Mouse (Mus musculus) adrenal gland, adult 2 months (tissue): ENCODE results near the gene Olfr310. TPM values are rescaled to one million over a fixed set of nuclear protein-coding genes. Genes with fewer than 3 reads are reported as not detected.

Source experiments
- DNase-seq: peaks from one replicate; pipeline ENCODE4 v3.0.0; 2021
- long read RNA-seq: library from polyadenylated mRNA; stranded (forward); transcript quantifications from one replicate; pipeline ENCODE4 v2.0.0, GENCODE M21; 2021
- microRNA-seq, 2 experiments: library from miRNA; unstranded; fragments of <30 nt; microRNA quantifications; one replicate each; pipeline ENCODE4 v1.2.0; 2021
- polyA plus RNA-seq: library from polyadenylated mRNA; depleted of rRNA; stranded (reverse); fragments of >200 nt; gene quantifications from 2 replicates; pipeline ENCODE4 v1.2.3, GENCODE M21; 2012; rRNA removed
- total RNA-seq, 2 experiments: library from RNA; stranded (reverse); gene quantifications; 2 replicates each; pipeline ENCODE4 v1.2.3; 2021

Olfr310 gene
- not detected for total RNA-seq
- polyA plus RNA-seq = not detected in 2 replicates
- long read RNA-seq = 0 reads

DNA sequence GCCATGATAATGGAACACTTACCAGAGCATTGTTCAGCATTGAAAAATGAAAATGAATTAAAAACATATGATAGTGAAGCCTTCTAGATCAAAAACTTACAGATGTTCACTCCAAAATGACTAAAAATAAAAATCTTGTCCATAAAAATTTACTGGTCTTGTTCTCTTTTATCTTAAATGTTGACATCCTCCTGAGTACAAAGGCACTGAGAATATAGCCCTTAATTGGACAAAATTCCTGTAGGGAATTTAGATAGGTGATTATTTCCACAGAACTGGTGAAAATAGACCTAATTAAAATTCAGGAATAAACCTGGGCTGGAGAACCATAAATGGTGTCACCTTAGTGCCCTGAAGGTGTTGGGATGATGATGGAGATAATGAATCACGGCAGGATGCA is at the start of gene Olfr310:
Gene Olfr310, minus strand, starts transcription at position 101 of the 400 bp plus-strand sequence.
- no peak for DNase-seq

DNA sequence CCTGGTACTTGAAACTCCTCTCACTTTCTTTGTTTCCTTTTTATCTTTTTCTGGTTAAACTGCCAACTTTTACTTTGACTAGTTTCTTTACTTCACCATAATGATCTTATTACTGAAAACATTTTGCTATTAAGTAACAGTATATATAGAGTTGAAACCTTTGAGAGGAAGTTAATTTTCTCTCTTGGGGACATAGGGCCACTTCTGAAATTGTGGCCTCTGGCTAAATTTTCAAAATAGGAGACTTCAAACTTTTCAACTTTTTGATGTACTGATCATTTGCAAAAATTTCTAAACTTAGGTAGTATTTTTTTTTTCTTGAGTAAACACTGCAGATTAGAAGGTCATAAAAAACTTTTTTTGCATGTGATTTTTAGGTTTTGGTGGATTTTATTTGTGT is 48.6 kb upstream of the Olfr310 start, which contains the start of gene Olfr308:
Gene Olfr308, minus strand, starts transcription at position 101 of the 400 bp plus-strand sequence.
- DNase-seq = no peak

DNA sequence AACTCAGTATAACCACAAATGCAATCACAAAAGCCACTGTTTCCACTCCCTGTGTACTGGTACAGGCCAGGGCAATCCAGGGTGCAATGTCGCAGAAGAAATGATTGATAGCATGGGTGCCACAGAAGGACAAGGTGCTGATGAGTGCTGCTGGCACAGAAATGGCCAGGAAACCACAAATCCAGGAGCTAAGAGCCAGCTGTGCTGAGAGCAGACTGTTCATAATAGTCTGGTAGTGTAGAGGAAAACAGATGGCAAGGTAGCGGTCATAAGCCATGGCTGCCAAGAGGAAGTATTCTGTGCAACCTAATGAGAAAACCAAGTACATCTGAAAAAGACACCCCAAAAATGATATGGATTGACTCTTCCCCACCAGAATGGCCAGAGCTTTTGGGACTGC is 44.4 kb upstream of the Olfr310 start:
- no peak for DNase-seq

DNA sequence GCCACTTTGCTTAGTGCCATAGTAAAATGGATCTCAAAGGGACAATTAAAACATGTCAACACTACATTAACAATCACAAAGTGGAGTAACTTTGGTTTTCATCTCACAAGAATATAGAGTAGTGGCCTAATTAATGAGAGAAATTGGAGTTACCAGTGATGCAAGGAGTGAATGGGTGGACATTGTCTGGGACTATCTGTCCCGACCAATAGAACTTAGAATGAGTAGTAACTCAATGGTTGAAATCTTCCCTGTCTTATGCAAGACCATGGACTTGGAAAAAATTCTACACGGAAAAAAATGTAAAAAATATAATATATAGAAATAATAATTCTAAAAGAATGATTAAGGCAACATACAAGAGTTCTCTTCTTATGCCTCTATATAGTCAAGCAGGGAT is 36.6 kb upstream of the Olfr310 start, which contains the start of gene Olfr309:
Gene Olfr309, minus strand, starts transcription at position 101 of the 400 bp plus-strand sequence.
- DNase-seq = no peak

DNA sequence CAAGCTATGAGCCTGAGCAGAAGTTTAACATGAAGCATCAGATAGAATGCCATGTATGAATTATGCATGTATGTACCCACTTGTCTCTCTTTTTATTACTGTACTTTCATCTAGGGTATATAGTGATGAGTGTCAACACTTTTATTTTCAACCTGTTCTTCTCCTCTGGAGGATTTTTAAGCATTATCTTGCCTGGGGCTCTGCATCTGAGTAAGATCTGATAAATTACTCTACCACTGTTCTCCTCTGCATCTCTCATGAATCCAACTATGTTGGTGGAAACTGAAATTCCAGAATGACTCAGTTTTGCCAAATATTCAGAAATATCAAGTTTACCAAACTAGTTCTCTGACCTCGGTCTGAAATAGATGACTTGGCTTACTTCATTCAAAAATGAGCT is 30.8 kb downstream of the Olfr310 start, which contains the start of gene Vmn2r76:
Gene Vmn2r76, minus strand, starts transcription at position 101 of the 400 bp plus-strand sequence.
- no peak for DNase-seq

Small RNAs within 50 kb of the gene (microRNA-seq; reads per million reads assigned to microRNA genes)
- gene Gm23192 = 0 reads per million in 2 experiments

Other genes starting within 250 kb of the Olfr310 start
- not detected for gene Vmn2r75, start 105.4 kb downstream of the Olfr310 start, total RNA-seq
- not detected in 2 replicates for gene Vmn2r75, start 105.4 kb downstream of the Olfr310 start, polyA plus RNA-seq
- gene Vmn2r76, start 30.9 kb downstream of the Olfr310 start, total RNA-seq = not detected
- gene Vmn2r76, start 30.9 kb downstream of the Olfr310 start, polyA plus RNA-seq = not detected in 2 replicates
- gene Olfr309, start 36.5 kb upstream of the Olfr310 start, total RNA-seq = not detected
- gene Olfr309, start 36.5 kb upstream of the Olfr310 start, polyA plus RNA-seq = not detected in 2 replicates
- not detected for gene Olfr308, start 48.5 kb upstream of the Olfr310 start, total RNA-seq
- gene Olfr308, start 48.5 kb upstream of the Olfr310 start, polyA plus RNA-seq = not detected in 2 replicates
- not detected for gene Olfr307, start 60.4 kb upstream of the Olfr310 start, total RNA-seq
- gene Olfr307, start 60.4 kb upstream of the Olfr310 start, polyA plus RNA-seq = not detected in 2 replicates
- gene Olfr305, start 89.8 kb upstream of the Olfr310 start, total RNA-seq = not detected
- gene Olfr305, start 89.8 kb upstream of the Olfr310 start, polyA plus RNA-seq = not detected in 2 replicates
- gene Olfr304, start 109.5 kb upstream of the Olfr310 start, total RNA-seq = not detected
- gene Olfr304, start 109.5 kb upstream of the Olfr310 start, polyA plus RNA-seq = not detected in 2 replicates
- not detected for gene Olfr303, start 120.6 kb upstream of the Olfr310 start, total RNA-seq
- not detected in 2 replicates for gene Olfr303, start 120.6 kb upstream of the Olfr310 start, polyA plus RNA-seq
- gene Olfr301, start 126.7 kb upstream of the Olfr310 start, total RNA-seq = not detected
- gene Olfr301, start 126.7 kb upstream of the Olfr310 start, polyA plus RNA-seq = not detected in 2 replicates
- not detected for gene Olfr299, start 182.7 kb upstream of the Olfr310 start, total RNA-seq
- not detected in 2 replicates for gene Olfr299, start 182.7 kb upstream of the Olfr310 start, polyA plus RNA-seq
- gene Olfr298, start 215.3 kb upstream of the Olfr310 start, total RNA-seq = not detected
- not detected in 2 replicates for gene Olfr298, start 215.3 kb upstream of the Olfr310 start, polyA plus RNA-seq
- not detected for gene Olfr297, start 242.8 kb upstream of the Olfr310 start, total RNA-seq
- gene Olfr297, start 242.8 kb upstream of the Olfr310 start, polyA plus RNA-seq = not detected in 2 replicates